Mouse (Mus musculus) subcutaneous adipose tissue, adult 2 months (tissue): Measurements from ENCODE around the gene Mtln. TPM values are rescaled to one million over a fixed set of nuclear protein-coding genes. Genes with fewer than 3 reads are reported as not detected.

Experiments used
- polyA plus RNA-seq: library from polyadenylated mRNA; depleted of rRNA; stranded (reverse); fragments of >200 nt; gene quantifications from 2 replicates; pipeline ENCODE4 v1.2.3, GENCODE M21; 2012; ENCODE audit warnings: low replicate concordance; rRNA removed

Mtln gene
- 106 and 174 TPM in 2 replicates for polyA plus RNA-seq

DNA sequence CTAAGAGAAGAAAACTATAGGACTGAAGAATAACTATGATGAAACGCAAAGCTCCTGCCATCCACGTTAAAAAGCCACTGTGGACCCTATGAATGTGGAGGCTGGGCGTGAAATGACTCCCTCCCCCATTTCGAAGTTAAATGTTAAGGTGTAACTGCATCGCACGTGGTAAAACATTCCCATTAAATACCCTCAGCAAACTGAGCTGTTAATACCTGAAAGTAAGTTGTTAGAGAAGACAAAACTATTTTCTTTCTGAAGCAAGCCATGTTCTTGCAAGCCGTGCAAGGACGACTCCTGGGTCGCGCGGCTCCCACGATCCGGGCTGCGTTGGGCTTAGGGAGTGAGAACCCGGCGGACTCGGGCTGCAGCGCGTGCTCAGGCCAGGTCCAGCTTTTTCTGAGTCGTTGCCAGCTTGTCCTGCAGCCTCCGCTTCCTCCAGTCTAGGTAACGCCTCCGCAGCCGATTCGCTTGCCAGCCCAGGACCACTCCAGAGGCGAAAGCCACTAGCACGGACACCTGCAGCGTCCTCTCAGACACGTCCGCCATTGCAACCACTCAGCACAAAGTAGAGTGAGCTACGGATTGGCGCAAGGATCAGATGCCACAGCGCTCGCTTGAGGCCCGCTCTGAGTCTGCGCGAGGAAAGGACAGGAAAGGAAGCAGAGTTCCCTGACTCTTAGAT, at the start of gene Mtln:
Gene Mtln (minus strand): TSS at position 570 of the 685 bp plus-strand sequence.

DNA sequence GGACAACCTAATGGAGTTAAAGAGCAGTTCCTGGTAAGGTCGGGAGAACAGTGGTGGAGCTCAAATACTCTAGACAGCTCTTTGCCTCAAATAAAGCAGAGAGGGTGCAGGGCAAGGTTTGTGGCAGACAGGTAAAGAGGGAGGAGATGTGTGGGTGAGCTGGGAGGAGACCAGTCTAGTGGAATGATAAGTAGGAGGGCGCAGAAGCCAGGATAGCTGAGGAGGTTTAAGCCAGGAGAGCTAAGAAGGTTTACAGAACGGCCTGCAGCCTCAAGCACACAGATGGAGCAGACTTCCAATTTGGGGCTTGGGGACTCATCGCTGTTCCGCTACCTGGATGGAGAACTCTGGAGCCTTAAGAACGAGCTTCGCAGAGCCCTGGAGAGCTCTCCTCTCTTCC, 46.3 kb upstream of the Mtln start, which contains the start of gene Acoxl:
Gene Acoxl (plus strand): TSS at position 301 of the 400 bp plus-strand sequence.

DNA sequence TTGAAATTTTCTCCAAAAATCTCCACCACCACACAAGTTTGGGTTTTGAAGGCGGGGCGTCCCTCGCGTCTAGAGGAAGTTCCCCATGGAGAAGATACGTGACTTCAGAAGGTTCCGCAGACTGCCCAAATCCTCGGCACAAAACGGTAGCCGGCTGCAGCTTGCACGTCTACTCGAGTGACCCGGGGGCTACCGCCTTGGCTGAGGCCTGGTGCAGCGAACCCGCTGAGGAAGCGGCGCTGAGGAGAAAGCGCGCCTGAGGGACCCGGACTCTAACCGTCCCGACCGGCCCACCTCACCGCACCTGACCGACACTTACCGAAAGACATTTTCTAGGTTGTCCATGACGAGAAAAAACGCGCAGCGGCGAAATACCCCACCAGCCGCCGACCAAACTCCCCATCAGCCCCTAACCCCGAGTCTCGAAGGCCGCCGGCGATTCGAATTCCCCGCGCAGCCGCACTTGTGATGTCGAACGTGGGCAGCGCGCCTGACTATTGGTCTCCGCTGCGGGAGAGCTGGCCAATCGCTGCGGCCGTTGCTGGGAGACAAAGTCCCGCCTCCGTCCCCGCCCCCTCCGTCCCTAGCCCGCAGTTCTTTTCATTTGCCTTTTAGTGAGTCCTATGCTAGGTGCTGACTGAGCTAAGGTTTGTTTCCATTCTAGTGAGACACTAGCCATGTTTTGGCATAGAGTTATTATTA, 39.3 kb upstream of the Mtln start, which contains the start of gene Bub1:
Gene Bub1 (minus strand): TSS at position 465 of the 702 bp plus-strand sequence.

DNA sequence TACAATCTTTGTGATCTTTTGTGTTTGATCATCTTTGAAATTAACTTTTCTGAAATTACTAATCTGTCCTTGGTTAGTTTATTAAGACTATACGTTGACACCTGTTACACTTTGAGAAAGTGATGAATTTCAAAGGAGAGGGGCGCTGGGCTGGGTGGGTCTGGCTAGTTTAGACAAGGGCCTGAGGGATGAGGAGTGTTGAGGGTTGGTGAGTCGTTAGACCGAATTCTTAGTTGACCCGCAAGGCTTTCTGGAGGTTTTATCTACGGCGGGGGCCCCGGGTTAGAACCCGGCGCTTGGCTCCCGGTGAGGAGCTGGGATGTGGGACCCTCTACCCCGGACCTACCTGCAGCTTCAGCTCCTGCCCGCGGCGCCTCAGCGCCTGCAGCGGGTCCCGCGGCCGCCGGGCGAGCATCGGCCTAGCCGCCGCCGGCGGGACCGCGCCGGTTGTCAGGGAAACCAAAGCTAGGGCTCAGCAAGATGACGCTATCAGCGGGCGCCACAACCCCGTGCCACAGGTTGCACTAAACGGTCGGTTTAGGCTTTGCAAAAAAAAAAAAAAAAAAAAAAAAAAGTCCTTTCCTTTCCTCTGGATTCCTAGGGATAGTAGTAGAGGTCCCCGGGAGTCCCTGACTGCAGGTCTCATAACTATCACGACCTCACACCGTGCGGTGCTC, 3.7 kb downstream of the Mtln start, which contains the start of gene Nphp1:
Gene Nphp1 (minus strand): TSS at position 458 of the 677 bp plus-strand sequence.

Other genes starting within 250 kb of the Mtln start
- gene Zfp661, start 205.4 kb downstream of the Mtln start, polyA plus RNA-seq = 3.7 and 4.5 TPM in 2 replicates
- gene Mrps5, start 205.3 kb downstream of the Mtln start, polyA plus RNA-seq = 52.5 and 67.7 TPM in 2 replicates
- 0.44 and 13.8 TPM in 2 replicates for gene Mal, start 135.8 kb downstream of the Mtln start, polyA plus RNA-seq
- gene Mall, start 62.6 kb downstream of the Mtln start, polyA plus RNA-seq = 13.6 and 28.7 TPM in 2 replicates
- 19.8 and 21.1 TPM in 2 replicates for gene Nphp1, start 3.6 kb downstream of the Mtln start, polyA plus RNA-seq
- gene Bub1, start 39.4 kb upstream of the Mtln start, polyA plus RNA-seq = 0.26 and 2.8 TPM in 2 replicates
- gene Acoxl, start 46.4 kb upstream of the Mtln start, polyA plus RNA-seq = 0.28 and 2.1 TPM in 2 replicates